Mouse (Mus musculus) spleen, embryonic (tissue): Measurements from ENCODE around the gene Hoxb1.

Source experiments
- CTCF ChIA-PET: fragments of 350-600 bp; sonication (Branson Sonifier 250); formaldehyde crosslinking; loops from one replicate; lab custom pipeline; 2022; lab: Charles Lee

Hoxb1 gene

DNA sequence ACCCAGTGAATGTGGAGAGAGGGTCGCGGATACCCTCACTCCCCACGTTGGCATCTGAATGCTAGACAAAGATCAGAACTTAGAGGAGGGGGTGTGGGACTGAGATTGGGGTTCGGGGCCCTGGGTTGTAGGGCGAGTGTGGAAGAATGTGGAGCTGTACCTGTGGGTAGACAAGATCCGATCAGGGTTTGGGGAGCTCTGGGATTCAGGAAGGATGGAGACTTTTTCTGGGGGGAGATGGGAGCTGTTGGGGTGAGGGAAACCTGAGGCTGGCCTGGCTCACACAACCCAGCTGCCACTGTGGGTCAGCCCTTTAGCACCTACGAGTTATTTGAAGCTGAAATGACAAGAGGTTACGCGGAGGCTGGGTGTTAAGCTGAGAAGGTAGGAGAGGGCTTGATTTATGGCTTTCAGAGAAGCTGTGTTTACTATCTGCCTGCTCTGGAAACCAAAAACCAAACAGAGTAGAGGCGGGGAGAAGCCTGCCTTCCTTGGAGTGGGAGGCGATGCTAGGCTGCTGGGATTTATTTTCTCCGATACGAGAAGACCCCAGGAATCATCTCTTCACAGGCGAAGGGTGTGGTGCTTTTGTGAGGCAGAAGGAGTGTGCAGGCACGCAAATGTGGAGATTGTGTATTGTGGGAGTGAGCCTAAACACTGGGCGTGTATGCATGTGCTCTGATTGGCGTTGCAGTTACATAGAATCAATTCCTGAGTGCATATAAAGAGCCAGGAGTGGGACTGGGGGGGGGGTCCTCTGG lies 32.1 kb upstream of the Hoxb1 start:
- CTCF ChIA-PET, result no interaction called here

DNA sequence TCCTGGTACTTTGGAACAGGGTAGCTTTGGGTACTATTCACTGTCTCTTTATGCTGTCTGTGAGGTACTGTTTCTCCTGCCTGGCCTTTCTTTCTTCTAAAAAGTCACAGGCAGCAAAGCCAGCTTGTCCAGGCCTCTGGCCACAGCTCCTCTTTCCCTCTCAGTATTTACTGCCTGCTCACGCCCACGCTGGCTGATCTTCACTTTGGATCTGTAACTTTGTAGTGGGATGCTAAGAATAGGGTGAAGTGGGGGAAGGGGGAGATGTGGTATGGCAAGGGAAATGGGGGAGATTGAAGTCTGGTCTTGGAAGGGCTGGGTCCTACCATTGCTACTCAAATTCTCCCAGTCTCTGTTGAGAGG lies 31.6 kb upstream of the Hoxb1 start:
- CTCF ChIA-PET, result interaction anchor here (0.7 kb wide), 1 partner anchor 178 kb away, joined by 3 read pairs; no protein-coding TSS in a partner anchor

DNA sequence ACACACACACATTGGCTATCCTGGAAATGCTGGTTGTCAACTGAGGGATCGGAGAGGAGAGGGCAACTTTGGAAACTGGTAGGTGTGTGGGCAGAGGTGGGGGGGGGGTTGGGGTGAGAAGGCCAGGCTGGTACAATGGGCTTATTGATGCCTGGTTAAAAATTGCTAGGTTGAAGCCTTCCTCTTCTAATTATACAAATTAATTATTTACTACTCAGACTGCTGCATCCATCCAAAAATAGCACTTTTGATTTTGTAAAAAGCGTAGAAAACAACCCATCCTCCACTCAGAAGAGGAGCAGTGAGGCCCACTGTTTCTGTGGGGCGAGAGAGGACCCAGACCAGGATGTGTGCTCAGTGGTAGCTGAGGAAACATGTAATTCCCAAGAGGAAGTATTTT lies 30.6 kb upstream of the Hoxb1 start:
- CTCF ChIA-PET, result no interaction called here

DNA sequence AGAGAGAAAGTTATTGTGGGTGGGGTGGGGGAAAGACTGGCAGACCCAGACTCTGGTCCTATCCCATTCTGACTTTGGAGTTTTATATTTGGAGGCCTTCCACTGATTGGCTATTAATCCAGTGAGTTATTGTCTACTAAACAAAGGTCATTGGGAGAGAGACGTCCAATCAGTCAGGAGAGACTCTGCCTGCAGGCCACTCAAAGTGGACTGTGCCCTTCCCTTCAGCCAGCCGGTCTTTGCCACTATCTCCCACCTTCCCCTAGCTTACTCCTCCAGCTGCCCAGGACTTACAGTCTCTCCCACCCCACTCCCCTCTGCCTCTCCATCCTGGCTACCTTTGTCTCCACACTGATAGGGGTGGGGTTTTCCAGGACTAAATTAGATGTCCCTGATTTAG lies 29.0 kb upstream of the Hoxb1 start:
- CTCF ChIA-PET, result no interaction called here

DNA sequence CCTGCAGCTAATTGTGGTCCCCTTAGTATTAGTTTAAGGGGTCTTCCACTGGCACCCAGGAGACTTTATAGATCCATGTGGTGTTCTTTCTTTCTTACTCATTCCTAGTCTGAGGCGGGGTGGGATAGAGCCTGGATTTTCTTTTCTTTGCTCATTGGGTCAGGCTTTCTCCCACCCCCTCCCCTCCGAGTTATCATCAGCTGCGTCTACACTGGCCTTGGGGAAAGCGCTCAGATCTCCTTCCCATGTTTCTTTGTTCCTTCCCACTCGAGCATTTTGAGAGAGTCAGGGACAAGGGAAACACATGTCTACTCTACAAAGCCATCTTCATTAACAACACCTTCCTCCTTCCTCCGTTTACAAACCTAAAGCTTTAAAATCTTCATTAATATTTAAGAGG lies 28.5 kb upstream of the Hoxb1 start:
- CTCF ChIA-PET, result no interaction called here

DNA sequence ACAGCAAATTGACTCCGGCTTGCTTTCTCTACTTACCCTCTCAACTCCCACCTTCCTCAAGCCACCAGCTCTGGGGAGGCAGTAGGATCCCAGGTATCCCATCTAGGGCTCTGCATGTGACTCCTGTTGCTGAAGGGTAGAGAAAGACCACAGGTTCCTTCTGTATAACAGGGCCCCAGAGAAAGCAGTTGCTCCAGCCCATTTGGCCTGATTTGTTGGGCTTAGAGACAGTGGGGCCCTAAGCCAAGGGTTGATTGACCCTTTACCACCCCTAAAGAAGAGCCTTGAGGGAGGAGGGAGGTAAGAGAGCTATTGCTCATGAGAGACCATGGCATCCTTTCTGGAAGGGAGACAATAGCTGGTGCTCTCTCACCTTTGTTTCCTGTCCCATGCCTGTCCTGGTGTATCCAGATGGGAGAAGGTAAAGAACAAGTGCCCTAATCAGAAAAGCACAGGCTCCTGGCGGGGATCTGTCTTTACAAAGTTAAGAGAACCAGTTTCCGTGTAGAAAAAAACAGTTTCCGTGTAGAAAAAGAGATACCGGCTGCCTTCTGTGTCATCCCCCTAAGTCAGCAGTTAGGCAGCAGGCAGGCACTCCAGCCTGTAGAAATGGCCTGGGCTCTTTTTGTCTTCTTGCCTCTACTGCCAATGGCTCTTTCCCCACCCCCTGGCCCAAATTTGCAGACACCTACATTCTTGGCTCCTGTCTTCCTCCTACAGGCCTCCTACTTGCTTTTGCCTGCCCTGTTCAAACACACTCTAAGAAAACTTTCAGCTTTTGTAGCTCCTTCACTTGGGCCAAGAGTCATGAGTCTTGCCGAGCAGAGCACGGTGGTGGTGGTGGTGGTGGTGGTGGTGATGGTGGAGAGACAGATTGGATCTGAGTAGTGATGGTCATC lies 26.3 kb upstream of the Hoxb1 start:
- CTCF ChIA-PET, result interaction anchor here (0.5 to 0.6 kb wide), 2 partner anchors 25 to 211 kb away, joined by 3 to 7 read pairs; no protein-coding TSS in a partner anchor

DNA sequence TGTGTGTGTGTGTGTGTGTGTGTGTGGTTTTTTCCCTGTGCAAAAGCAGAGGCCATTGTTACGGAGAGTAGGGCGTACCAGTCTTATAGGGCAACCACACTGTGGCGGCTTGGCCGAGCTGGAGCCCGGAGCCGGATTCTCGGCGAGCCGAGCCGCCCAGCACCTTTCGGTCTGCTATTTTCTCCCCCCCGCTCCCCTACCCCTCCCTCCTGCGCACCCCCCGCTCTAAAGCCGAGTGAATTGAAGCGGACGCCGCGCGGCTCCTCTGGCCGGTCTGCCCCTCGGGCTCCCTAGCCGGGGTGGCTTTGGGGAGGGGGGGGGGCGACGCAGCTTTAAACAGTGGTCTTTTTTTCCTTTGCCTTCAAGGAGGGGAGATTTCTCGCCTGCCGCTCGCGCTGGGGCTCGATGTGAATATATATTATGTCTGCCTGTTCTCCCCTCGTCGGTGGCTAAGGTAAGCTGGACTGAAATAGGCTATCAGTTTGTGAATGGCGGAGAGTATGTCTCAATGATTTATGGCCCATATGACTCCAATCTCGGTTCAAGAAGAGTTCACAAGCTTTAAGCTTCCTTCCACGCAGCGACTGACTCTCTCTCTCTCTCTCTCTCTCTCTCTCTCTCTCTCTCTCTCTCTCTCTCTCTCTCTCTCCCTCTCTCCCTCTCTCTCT lies 24.7 kb upstream of the Hoxb1 start:
- CTCF ChIA-PET, result no interaction called here

DNA sequence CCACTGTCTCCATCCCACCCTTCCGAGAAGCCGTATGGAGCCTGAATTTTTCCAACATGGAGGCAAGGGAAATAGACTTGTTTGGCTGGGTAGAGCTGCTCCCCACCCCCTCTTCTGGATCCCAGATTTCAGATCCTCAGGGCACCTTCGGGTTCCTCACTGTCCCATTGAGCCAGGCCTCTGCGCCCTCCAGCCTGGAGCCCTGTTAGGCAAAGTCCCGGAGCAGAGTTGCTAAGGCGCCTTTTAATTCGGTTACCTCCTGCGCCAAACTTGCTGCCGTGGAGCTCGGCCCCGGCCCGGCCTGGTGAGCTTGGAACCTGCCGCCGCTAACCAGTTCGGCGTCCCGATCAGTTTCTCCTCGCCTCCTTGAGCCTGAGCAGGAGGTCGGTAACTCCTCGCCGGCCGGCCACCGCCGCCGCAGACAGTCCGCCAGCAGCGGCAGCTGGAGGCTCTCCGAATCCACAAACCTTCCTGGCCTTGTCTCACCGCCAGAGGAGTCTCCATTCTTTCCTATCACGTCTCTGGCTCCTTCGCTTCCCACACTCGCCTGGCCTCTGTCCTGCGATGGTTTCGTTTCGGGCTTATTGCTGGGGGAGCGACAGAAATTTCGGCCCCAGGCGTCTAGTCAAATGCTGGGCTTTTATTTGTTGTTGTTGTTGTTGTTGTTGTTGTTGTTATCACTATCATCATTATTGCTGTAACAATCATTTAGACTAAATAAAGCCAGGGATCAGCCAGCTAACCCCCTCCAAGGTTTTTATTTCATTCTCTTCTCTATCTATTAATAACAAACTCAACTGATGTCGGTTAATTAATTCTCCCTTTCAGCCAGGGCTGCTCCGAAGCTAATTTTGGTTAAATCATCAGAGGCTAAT lies 23.6 kb upstream of the Hoxb1 start:
- CTCF ChIA-PET, result no interaction called here

DNA sequence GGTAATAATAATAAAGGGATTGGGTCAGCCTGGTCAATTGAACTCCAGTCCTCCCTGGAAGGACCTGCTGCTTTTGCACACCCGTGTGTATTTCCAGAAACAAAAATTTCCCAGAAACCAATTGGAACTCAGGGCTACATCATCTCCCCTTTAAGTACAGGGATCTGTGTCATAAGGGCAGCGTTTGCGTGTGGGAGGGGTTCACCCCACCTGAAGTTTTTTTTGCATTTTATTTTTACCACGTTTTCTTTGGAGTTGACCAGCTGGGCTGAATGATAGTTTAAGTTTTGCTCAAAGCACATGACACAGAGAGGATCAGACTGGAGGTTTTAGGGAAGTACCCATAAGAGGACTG lies 23.0 kb upstream of the Hoxb1 start:
- CTCF ChIA-PET, result no interaction called here

DNA sequence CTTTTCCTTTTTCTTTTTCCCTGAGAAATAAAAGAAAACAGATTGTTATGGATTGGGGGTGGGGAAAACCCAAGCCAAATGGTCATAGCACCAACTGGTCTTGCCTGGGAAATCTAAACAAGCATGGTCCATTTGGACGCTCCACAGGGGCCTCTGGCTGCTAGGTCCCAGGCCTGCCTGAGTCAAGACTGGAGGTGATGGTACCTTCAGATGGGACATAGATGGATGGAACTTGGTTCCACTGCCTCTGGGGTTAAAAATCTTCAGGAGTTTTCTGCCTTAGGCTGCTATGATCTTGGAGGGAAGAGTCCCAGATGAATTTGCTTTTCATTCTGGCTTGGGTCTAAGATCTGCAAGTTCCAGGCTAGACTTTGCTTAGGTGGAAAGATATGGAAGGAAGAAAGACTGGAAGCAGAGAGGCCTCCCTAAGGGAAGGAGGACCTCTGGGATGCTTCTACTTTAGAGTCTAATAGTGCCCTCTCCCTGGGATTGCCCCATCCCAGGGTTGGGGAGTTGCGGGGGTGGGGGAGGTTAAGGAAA lies 22.3 kb upstream of the Hoxb1 start:
- CTCF ChIA-PET, result no interaction called here

DNA sequence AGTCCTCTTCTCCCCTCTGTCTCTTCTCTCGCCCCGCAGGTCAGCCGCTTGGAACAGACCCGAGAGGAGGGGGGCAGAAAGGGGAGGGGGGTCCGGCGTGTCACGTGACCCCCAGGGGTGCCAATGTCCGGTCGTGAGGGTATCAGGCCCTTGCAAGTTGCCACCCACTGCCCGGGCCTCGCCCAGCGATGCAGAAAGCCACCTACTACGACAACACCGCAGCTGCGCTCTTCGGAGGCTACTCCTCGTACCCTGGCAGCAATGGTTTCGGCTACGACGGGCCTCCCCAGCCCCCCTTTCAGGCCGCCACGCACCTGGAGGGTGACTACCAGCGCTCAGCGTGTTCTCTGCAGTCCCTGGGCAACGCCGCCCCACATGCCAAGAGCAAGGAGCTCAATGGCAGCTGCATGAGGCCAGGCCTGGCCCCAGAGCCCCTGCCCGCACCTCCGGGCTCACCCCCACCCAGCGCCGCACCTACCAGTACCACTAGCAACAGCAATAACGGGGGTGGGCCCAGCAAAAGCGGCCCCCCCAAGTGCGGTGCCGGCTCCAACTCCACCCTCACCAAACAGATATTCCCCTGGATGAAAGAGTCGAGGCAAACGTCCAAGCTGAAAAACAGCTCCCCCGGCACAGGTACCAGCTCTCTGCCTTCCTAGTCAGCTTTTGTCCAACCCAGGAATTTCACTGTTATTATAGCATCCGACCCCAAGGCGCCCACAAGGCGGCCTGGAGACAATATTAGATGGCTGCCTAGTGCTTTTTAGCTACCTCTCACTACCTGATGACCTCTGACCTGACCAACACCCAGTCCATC lies 21.3 kb upstream of the Hoxb1 start:
- CTCF ChIA-PET, result no interaction called here

DNA sequence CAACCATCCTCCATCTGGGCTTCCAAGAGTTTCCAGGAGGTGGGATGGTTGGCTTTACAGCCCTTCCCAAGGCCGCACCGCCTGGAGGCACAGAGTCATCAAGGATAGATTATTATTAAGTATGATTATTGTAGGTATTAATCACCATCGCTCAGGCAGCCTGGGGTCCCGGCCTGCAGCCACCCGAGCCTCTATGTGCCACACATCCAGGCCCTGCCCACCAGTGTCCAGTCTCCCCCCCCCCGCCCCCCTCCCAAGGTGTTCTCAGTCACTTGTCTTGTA lies 20.7 kb upstream of the Hoxb1 start:
- CTCF ChIA-PET, result no interaction called here

DNA sequence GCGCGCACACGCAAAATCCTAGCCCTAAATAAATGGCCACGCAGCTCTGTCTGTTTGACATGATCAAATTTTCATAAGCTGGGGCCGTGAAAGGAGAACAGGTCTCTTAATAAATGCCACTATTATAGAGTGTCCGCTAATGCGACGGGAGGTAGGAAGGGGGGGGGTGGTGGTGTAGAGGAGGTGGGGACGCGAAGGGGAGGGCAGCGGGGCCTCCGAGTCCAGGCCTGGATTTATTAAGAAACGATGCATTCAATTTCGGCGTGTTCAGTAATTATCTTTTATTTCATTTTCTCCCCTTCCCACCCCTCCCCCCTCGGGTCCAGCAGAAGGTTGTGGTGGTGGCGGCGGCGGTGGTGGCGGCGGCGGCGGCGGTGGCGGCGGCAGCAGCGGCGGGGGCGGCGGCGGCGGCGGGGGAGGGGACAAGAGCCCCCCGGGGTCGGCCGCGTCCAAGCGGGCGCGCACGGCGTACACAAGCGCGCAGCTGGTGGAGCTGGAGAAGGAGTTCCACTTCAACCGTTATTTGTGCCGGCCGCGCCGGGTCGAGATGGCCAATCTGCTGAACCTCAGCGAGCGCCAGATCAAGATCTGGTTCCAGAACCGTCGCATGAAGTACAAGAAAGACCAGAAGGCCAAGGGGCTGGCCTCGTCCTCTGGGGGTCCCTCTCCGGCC lies 20.2 kb upstream of the Hoxb1 start:
- CTCF ChIA-PET, result no interaction called here

DNA sequence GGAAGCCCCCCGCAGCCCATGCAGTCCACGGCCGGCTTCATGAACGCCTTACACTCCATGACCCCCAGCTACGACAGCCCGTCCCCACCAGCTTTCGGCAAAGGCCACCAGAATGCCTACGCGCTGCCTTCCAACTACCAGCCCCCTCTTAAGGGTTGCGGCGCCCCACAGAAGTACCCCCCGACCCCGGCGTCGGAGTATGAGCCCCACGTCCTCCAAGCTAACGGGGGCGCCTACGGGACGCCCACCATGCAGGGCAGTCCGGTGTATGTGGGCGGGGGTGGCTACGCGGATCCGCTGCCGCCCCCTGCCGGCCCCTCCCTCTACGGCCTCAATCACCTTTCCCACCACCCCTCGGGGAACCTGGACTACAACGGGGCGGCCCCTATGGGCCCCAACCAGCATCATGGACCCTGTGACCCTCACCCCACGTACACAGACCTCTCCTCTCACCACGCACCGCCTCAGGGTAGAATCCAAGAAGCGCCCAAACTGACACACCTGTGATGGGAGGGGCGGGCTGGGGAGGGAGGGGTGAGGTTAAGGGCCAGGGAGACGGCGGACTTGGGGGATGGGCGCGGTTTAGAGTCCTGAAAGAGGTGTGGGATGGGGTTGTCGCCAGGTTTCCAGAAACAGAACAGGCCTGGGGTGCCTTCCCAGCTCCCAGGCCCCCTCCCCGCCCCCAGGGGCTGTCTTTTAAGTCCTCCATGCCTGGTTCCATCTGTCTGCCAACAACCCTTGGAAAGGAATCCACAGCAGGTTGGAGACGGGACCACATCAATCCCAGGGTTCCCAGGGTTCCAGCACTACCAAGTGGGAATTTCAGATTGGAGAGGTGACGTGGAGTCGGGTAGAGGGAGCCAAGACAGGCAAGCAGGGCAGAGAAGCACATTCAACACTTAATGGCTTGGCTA lies 19.4 kb upstream of the Hoxb1 start:
- CTCF ChIA-PET, result no interaction called here

DNA sequence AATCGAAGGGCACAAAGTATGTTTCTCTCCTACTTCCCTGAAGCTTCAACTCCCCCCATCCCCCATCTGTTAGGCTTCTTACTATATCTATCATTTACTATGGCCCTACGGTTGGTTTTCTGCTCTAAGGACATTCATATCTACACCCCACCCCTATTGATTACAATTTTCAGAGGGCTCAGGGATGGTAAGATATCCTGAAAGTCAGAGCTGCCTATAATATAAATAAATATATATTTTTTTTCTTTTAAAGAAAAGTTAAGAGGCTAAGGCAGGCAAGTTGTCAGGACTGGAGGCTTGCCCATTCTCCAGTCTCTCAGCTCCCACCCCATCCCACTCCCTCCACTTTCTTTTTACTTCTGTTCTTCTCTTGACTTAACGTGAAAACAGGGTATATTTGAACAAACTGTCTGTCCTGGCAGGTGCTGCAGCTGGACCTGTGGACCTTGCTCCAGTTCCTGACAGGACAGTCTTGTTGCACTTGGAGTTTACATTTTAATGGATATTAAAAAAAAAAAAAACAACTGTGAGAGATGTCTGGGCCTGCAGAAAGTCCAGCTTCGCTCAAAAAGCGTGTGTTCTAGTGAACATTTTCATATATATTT lies 18.5 kb upstream of the Hoxb1 start:
- CTCF ChIA-PET, result no interaction called here

DNA sequence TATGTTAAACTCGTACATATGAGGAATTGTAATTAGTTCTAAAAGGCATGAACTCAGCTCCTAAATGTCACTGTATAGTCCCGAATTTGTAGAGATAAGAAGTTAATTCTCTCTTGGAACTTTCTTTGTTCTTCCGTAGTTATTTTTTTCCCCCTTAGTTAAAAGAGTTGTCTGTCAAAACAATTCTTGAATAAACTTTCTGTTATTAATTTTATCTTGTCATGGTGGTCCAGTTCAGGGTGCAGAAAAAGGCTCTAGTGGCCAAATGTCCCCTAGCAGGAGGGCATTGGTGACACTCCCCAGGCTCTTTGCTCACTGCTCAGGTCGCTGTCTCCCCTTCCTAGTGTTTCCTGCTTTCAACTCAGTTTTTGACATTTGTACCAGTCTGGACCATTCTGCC lies 17.8 kb upstream of the Hoxb1 start:
- CTCF ChIA-PET, result no interaction called here

DNA sequence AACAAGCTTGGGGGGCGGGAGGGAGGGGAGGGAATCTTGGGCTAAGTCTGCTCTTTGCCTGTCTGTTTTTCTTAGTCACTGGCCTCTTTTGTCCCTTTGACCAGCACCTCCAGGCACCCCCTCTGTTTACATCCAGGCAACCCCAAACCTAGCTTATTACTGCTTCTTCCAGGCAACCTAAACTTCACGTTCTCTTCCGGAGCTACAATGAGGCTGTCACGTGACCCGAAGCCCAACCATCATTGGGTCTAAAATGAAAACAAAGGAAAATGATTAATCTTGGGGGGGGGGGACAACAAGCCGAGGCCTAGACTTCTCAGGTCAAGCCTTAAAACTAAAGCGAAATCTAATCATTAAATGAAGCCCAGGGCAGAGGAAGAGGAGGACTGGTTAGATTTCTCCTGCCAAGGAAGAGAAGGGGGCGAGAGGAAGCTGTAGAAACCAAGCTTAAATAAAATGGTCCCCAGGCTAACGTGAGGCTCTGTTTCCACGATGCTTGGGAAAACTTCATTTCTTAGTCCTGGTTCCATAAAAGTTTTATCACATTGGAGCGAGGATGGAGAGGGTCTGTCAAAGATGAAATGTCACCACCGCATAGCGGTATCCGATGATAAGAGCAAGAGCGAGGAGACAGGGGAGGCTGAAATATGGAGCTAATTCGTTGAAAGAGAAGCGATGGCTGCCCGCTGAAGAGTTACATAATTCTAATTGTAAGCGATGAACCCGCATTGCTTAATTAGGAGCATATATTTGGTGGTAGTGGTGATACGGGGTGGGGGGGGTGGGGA lies 17.2 kb upstream of the Hoxb1 start:
- CTCF ChIA-PET, result no interaction called here

DNA sequence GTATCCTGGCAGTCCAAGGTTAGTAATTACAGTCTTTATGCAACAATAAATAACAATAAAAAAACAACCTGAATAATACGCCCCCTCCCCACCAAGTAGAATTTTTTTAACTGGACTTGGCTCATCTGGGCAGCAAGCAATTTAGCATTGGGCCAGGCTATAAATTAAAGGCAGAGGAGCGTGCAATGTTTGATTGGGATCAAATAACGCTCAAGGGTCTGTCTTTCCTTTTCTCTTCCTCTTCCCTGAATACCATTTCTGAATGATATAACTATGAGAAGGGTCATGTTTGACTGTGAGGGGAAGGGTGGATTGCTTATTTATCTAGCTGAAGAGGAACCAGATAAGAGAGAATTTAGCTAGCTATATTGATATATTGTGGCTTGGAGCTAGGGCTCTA lies 16.6 kb upstream of the Hoxb1 start:
- CTCF ChIA-PET, result no interaction called here
